Mouse (Mus musculus): ENCODE results near the gene Usp7. TPM values are rescaled to one million over a fixed set of nuclear protein-coding genes. Genes with fewer than 3 reads are reported as not detected.
A peak's percentile ranks its signal among the peaks of the same experiment; 100 is the strongest.
"Not testable (repeated sequence)": the region's sequence is repeated elsewhere in the genome, so short reads cannot be mapped to it uniquely, and the experiment has no call there.

Gene Usp7
- polyA plus RNA-seq, 1 experiment from 2014 or later, result 31.9 TPM

DNA sequence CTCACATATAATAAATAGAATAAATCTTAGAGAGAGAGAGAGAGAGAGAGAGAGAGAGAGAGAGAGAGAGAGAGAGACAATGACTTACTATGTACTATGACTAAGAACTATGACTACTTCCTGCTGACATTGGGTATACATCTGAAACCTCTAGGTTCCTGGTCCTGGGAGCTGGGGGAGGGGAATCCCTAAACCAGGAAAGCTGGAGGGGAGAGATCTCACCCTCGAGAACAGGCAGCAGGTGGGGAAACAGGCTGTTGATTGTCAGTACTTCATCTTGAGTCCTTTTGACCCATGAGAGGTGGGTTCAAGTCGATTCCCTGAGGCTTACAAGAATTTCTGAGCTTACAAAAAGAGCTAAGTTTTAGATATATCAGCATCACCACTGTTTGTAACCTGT is 14.9 kb downstream of the Usp7 start:
- Histone ChIP-seq H3K27me3 (ENCODE audit: control insufficient read depth, insufficient read depth, low read length) (no peaks in the 10 kb centered on the region), H3K9me3 (replicated peaks; ENCODE audit: control insufficient read depth, low read length) (no peaks in the 10 kb centered on the region), H3K4me2 (no peak overlapping the region), H3K27ac (ENCODE audit: low read depth, low read length) (no peak overlapping the region), H3K4me3 (ENCODE audit: low read depth, low read length) (no peak overlapping the region), H3K9ac (ENCODE audit: low read depth, low read length) (no peak overlapping the region), H3K4me1 (ENCODE audit: control insufficient read depth, insufficient read depth, low read length) (no peaks in the 10 kb centered on the region), H3K36me3 (ENCODE audit: control insufficient read depth, insufficient read depth, low read length) (no peaks in the 10 kb centered on the region)
- no peak for ATAC-seq (replicated peaks; ENCODE audit: insufficient number of reproducible peaks, low FRiP score, low TSS enrichment)
- WGBS (ENCODE audit: insufficient replicate concordance), result 42% methylated on average over 2 of the region's 2 CpGs

DNA sequence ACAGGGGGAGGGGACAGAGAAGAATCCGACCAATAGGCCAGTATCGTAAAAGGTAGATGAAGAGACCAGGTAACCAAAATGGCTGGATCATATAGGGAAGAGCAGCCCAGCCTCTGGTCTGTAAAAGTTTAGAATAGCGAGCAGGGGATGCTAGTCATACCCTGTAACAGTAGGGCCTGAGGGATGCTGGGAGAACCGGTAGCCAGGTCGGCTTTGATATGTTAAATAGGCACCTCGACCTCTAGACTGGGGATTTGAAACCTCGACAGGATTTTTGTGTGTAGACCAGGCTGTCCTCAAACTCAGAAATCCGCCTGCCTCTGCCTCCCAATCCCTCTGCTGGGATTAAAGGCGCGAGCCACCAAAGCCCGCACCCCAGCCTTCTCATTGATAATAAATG is 15.5 kb downstream of the Usp7 start:
- Histone ChIP-seq H3K4me2 (no peak overlapping the region), H3K4me1 (ENCODE audit: control insufficient read depth, insufficient read depth, low read length) (no peaks in the 10 kb centered on the region), H3K27me3 (ENCODE audit: control insufficient read depth, insufficient read depth, low read length) (no peaks in the 10 kb centered on the region), H3K9ac (ENCODE audit: low read depth, low read length) (no peak overlapping the region), H3K36me3 (ENCODE audit: control insufficient read depth, insufficient read depth, low read length) (no peaks in the 10 kb centered on the region), H3K9me3 (replicated peaks; ENCODE audit: control insufficient read depth, low read length) (no peaks in the 10 kb centered on the region), H3K27ac (ENCODE audit: low read depth, low read length) (no peak overlapping the region), H3K4me3 (ENCODE audit: low read depth, low read length) (no peak overlapping the region)
- ATAC-seq (replicated peaks; ENCODE audit: insufficient number of reproducible peaks, low FRiP score, low TSS enrichment), result no peak
- 79% methylated on average over 11 of the region's 11 CpGs for WGBS (ENCODE audit: insufficient replicate concordance)

DNA sequence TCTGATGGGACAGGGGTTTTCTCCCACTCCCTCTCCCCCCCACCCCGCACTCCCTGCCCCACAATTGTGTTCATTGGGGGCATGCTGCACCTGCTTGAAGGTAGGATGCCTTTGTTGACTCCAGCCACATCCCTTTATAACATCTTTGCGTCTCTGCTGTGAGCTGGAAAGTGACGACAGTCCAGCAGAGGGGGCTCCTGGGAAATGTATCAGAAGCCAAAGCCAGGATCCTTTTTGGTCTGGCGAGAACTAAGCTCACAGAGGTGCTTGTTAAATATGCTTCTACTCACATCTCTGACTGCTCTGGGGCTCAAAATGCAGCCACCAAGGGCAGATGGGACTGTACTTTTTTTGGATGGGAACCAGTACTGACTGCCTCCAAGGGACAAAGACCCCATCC is 21.0 kb downstream of the Usp7 start:
- Histone ChIP-seq H3K9me3 (replicated peaks; ENCODE audit: control insufficient read depth, low read length) (no peaks in the 10 kb centered on the region), H3K36me3 (ENCODE audit: control insufficient read depth, insufficient read depth, low read length) (no peaks in the 10 kb centered on the region), H3K9ac (ENCODE audit: low read depth, low read length) (no peak overlapping the region), H3K4me1 (ENCODE audit: control insufficient read depth, insufficient read depth, low read length) (no peaks in the 10 kb centered on the region), H3K27ac (ENCODE audit: low read depth, low read length) (no peak overlapping the region), H3K27me3 (ENCODE audit: control insufficient read depth, insufficient read depth, low read length) (no peaks in the 10 kb centered on the region), H3K4me3 (ENCODE audit: low read depth, low read length) (no peak overlapping the region), H3K4me2 (no peak overlapping the region)
- ATAC-seq (replicated peaks; ENCODE audit: insufficient number of reproducible peaks, low FRiP score, low TSS enrichment), result no peak
- WGBS (ENCODE audit: insufficient replicate concordance), result 36% methylated on average over 4 of the region's 4 CpGs

DNA sequence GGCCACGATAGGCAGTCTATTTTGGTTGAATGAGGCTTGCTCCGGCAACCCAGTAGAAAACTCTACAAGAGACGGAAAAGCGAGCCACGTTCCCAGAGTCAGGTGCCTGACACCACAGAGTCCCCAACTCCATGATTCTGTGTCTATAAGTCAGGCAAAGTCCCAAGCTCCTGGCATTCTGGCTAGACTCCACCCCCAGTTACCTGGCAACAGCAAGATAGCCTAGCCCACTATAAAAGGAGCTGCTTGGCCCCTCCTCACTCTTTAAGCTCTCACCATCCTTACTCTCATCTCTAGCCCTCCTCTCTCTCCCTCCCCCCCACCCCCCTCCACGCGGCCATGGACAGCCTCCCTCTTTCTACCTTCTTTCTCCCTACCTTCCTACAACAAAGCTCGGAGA is 21.8 kb downstream of the Usp7 start:
- not testable (repeated sequence) for H3K36me3 ChIP-seq (ENCODE audit: control insufficient read depth, insufficient read depth, low read length); H3K9me3 ChIP-seq (replicated peaks; ENCODE audit: control insufficient read depth, low read length); H3K9ac ChIP-seq (ENCODE audit: low read depth, low read length); ATAC-seq (replicated peaks; ENCODE audit: insufficient number of reproducible peaks, low FRiP score, low TSS enrichment); H3K4me3 ChIP-seq (ENCODE audit: low read depth, low read length); H3K4me2 ChIP-seq; H3K4me1 ChIP-seq (ENCODE audit: control insufficient read depth, insufficient read depth, low read length); H3K27ac ChIP-seq (ENCODE audit: low read depth, low read length); H3K27me3 ChIP-seq (ENCODE audit: control insufficient read depth, insufficient read depth, low read length)
- WGBS (ENCODE audit: insufficient replicate concordance), result 50% methylated on average over 8 of the region's 8 CpGs

DNA sequence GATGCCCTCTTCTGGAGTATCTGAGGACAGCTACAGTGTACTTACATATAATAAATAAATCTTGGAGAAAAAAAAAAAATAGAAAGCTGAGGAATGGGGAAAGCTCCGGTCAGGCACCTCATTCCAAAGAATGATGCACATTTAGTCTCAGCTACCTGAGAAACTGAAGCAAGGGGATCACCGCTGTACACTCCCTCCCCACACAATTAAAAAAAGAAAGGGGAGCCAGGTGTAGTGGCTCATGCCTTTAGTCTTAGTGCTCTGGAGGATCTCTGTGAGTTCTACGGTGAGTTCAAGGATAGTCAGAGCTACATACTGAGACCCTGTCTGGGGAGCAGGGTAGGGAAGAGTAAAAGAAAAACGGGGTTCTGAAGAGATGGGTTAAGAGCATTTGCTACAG is 22.6 kb downstream of the Usp7 start:
- H3K27me3 ChIP-seq (ENCODE audit: control insufficient read depth, insufficient read depth, low read length), result no peaks in the 10 kb centered on the region
- 58% methylated on average over 4 of the region's 4 CpGs for WGBS (ENCODE audit: insufficient replicate concordance)
- ATAC-seq (replicated peaks; ENCODE audit: insufficient number of reproducible peaks, low FRiP score, low TSS enrichment), result no peak
- H3K36me3 ChIP-seq (ENCODE audit: control insufficient read depth, insufficient read depth, low read length), result no peaks in the 10 kb centered on the region
- H3K9me3 ChIP-seq (replicated peaks; ENCODE audit: control insufficient read depth, low read length), result no peaks in the 10 kb centered on the region
- no peak overlapping the region for H3K4me2 ChIP-seq
- H3K9ac ChIP-seq (ENCODE audit: low read depth, low read length), result no peak overlapping the region
- no peak overlapping the region for H3K4me3 ChIP-seq (ENCODE audit: low read depth, low read length)
- no peak overlapping the region for H3K27ac ChIP-seq (ENCODE audit: low read depth, low read length)
- no peaks in the 10 kb centered on the region for H3K4me1 ChIP-seq (ENCODE audit: control insufficient read depth, insufficient read depth, low read length)

DNA sequence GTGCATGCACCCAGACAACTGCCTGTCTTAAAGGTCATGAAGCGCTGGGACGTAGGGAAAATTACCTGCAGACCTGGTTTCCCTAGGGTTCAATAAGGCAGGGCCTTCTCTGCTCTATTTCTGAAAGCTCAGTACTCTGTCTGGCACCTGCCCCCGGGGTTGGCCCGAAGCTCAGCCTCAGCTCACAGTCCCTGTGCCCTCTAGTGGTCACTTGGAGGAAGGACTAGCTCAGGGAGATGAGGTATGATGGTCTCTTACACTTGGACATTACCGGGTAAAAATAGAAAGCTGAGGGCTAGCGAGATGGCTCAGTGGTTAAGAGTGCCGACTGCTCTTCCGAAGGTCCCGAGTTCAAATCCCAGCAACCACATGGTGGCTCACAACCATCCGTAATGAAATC is 23.0 kb downstream of the Usp7 start:
- no peak overlapping the region for H3K9ac ChIP-seq (ENCODE audit: low read depth, low read length)
- H3K27me3 ChIP-seq (ENCODE audit: control insufficient read depth, insufficient read depth, low read length), result no peaks in the 10 kb centered on the region
- 11% methylated on average over 9 of the region's 10 CpGs for WGBS (ENCODE audit: insufficient replicate concordance)
- H3K27ac ChIP-seq (ENCODE audit: low read depth, low read length), result no peak overlapping the region
- ATAC-seq (replicated peaks; ENCODE audit: insufficient number of reproducible peaks, low FRiP score, low TSS enrichment), result 0 out of 2 replicates have a peak, but pooled peaks have one; percentile 61
- no peaks in the 10 kb centered on the region for H3K9me3 ChIP-seq (replicated peaks; ENCODE audit: control insufficient read depth, low read length)
- no peak overlapping the region for H3K4me3 ChIP-seq (ENCODE audit: low read depth, low read length)
- H3K4me1 ChIP-seq (ENCODE audit: control insufficient read depth, insufficient read depth, low read length), result no peaks in the 10 kb centered on the region
- H3K36me3 ChIP-seq (ENCODE audit: control insufficient read depth, insufficient read depth, low read length), result no peaks in the 10 kb centered on the region
- H3K4me2 ChIP-seq, result no peak overlapping the region

DNA sequence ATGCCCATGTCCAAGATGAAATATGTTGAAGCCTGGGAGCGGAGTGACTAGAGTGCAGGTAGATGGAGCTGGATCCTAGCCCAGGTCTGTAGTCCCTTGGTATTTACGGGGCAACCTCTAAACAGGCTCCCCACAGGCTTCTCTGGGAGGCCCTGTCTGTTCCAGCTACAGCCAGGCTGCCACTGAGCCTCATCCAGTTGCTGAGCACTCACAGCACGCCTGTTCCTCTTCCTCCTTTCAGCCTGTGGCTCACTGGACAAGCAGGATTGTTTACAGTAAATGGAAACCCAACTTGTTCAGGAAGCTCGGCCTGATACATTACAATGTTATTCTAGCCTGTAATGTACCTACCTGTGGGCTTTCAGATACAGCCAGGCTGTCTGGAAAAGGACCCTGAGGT is 23.5 kb downstream of the Usp7 start:
- Histone ChIP-seq H3K36me3 (ENCODE audit: control insufficient read depth, insufficient read depth, low read length) (no peaks in the 10 kb centered on the region), H3K4me2 (no peak overlapping the region), H3K9ac (ENCODE audit: low read depth, low read length) (no peak overlapping the region), H3K9me3 (replicated peaks; ENCODE audit: control insufficient read depth, low read length) (no peaks in the 10 kb centered on the region), H3K4me1 (ENCODE audit: control insufficient read depth, insufficient read depth, low read length) (no peaks in the 10 kb centered on the region), H3K27me3 (ENCODE audit: control insufficient read depth, insufficient read depth, low read length) (no peaks in the 10 kb centered on the region), H3K4me3 (ENCODE audit: low read depth, low read length) (no peak overlapping the region), H3K27ac (ENCODE audit: low read depth, low read length) (no peak overlapping the region)
- no peak for ATAC-seq (replicated peaks; ENCODE audit: insufficient number of reproducible peaks, low FRiP score, low TSS enrichment)
- 78% methylated on average over 4 of the region's 4 CpGs for WGBS (ENCODE audit: insufficient replicate concordance)

DNA sequence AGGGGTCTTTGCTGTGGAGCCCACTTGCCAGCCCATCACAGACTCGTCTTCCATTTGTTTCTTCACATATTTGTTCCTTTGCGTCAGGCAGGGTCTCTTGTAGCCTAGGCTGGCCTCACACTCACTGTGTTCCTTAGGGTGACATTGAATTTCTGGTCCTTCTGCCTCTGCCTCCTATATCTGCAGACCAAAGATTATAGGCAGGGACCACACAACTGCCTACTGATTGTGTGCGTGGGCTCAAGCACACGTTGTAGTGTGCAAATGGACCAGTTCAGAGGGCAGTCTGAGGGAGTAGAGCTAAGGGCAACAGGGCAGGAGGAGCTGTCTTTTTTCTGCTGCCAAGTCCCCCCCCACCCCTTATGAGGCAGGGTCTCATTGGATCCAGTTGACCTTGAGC is 24.0 kb downstream of the Usp7 start:
- H3K4me2 ChIP-seq, result no peak overlapping the region
- no peaks in the 10 kb centered on the region for H3K9me3 ChIP-seq (replicated peaks; ENCODE audit: control insufficient read depth, low read length)
- no peak overlapping the region for H3K9ac ChIP-seq (ENCODE audit: low read depth, low read length)
- ATAC-seq (replicated peaks; ENCODE audit: insufficient number of reproducible peaks, low FRiP score, low TSS enrichment), result no peak
- H3K27ac ChIP-seq (ENCODE audit: low read depth, low read length), result no peak overlapping the region
- no peaks in the 10 kb centered on the region for H3K27me3 ChIP-seq (ENCODE audit: control insufficient read depth, insufficient read depth, low read length)
- no peak overlapping the region for H3K4me3 ChIP-seq (ENCODE audit: low read depth, low read length)
- no peaks in the 10 kb centered on the region for H3K4me1 ChIP-seq (ENCODE audit: control insufficient read depth, insufficient read depth, low read length)
- WGBS (ENCODE audit: insufficient replicate concordance), result 73% methylated on average over 4 of the region's 4 CpGs
- no peaks in the 10 kb centered on the region for H3K36me3 ChIP-seq (ENCODE audit: control insufficient read depth, insufficient read depth, low read length)

DNA sequence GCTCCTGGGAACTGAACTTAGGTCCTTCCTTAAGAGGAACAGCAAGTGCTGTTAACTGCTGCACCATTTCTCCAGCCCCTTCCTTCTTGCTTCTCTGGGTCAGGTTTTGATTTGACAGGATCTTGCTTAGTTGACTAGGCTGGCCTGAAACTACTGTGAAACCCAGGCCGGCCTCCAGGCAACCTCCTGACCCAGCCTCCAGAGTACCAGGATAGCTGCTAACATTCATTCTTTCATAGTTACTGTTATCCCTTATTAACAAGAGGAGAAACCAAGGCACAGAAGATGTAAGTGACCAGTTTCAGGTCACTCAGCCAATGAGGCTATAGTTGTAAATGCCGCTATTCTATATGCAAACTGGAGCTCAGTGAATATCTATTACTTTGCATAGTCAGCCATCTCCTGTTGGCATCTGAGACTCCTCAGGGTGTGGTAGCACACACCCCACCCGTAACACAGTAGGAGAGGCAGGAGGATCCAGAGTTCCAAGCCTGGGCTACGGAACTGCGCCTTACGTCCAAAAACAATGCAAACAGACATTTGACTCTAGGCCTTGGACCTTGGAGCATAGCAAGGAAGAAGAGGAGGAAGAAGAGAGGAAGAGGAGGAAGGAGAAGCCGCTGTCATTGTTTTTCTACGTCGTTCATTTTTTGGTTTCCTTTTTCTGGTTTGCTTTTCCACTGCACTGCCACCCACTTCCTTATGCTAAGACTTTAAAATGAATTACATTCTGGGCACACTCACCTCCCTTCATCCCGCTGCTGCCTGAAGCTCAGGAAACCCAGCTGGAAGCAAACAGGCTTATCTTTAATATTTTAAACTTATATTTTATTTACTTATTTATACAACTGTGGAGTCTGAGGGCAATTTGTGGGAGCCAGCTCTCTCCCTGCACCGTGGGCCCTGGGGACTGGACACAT is 24.7 kb downstream of the Usp7 start:
- Histone ChIP-seq H3K27me3 (ENCODE audit: control insufficient read depth, insufficient read depth, low read length) (no peaks in the 10 kb centered on the region), H3K4me3 (ENCODE audit: low read depth, low read length) (no peak overlapping the region), H3K36me3 (ENCODE audit: control insufficient read depth, insufficient read depth, low read length) (no peaks in the 10 kb centered on the region), H3K4me2 (no peak overlapping the region), H3K9me3 (replicated peaks; ENCODE audit: control insufficient read depth, low read length) (no peaks in the 10 kb centered on the region), H3K9ac (ENCODE audit: low read depth, low read length) (no peak overlapping the region), H3K4me1 (ENCODE audit: control insufficient read depth, insufficient read depth, low read length) (no peaks in the 10 kb centered on the region), H3K27ac (ENCODE audit: low read depth, low read length) (no peak overlapping the region)
- 81% methylated on average over 11 of the region's 11 CpGs for WGBS (ENCODE audit: insufficient replicate concordance)
- no peak for ATAC-seq (replicated peaks; ENCODE audit: insufficient number of reproducible peaks, low FRiP score, low TSS enrichment)
